Mouse (Mus musculus) stomach, adult 2 months (tissue): ENCODE measurements around the gene Mybph. TPM values are rescaled to one million over a fixed set of nuclear protein-coding genes. Genes with fewer than 3 reads are reported as not detected.

ENCODE experiments used
- polyA plus RNA-seq: library from polyadenylated mRNA; depleted of rRNA; stranded (reverse); fragments of >200 nt; gene quantifications from 2 replicates; pipeline ENCODE4 v1.2.3, GENCODE M21; 2012; rRNA removed

The Mybph gene
- 1.3 and 2.8 TPM in 2 replicates for polyA plus RNA-seq

DNA sequence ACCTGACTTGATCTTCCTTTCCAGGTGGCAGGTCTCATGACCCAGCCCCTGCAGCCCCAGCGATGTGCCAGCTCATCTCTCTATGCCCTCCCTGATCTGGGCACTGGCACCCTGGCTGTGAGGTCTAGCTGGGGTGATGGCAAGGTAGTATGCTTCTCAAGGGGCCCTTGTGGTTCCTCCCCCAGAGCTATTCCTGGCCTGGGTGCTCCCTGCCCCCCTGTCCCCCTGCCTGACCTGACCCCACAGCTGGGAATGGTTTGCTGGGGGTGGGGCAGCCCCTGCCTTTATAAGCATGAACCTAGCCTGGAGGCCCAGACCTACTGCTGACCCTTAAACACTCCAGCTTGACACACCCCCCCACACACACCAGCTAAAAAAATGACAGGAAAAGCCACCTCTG lies at the start of gene Mybph:
TSS of gene Mybph (plus strand) at position 323 of the 400 bp plus-strand sequence.

GRCm38 (mm10) chr1:134182025-134182424 lies 11.2 kb upstream of the Mybph start, which contains the start of gene Chil1:
Gene Chil1 (plus strand): TSS chr1:134182176.

DNA sequence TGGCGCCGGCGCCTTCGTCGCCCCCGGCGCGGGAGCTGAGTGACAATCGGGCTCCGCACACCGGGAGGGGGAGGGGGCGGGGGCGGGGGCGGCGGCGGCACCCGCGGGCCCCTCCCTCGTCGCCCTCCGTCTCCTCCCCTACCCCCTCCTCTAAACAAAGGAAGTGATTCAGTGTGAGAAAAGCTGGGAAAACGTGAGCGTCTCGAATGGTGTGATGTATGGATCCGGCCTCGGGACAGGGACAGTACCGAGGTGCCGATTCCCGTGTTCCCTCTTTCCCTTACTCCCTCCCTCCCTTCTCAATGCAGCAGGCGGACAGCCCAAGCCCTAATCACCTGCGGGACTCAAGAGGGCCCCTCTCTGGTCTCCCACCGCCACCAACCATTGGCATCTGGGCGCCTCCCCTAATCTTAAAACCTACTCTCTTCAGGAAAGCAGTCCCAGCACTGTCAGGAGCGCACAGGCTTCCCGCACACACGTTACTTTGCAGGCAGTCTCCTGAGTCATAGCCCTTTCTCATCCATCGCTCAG lies 42.2 kb downstream of the Mybph start, which contains the start of gene Adora1:
TSS of gene Adora1 (minus strand) at position 41 of the 531 bp plus-strand sequence.

Other genes with a start within 250 kb of the Mybph start
- gene Fmod, start 156.2 kb upstream of the Mybph start, polyA plus RNA-seq: 1.8 and 2.7 TPM in 2 replicates
- gene Btg2, start 114.3 kb upstream of the Mybph start, polyA plus RNA-seq: 54.6 and 60.1 TPM in 2 replicates
- gene Chit1, start 82.2 kb upstream of the Mybph start, polyA plus RNA-seq: 36.1 and 38.3 TPM in 2 replicates
- gene Chil1, start 11.3 kb upstream of the Mybph start, polyA plus RNA-seq: 0.87 and 2.3 TPM in 2 replicates
- 10.2 and 10.5 TPM in 2 replicates for gene Adora1, start 42.0 kb downstream of the Mybph start, polyA plus RNA-seq
- gene Myog, start 96.5 kb downstream of the Mybph start, polyA plus RNA-seq: 0.51 and 1.1 TPM in 2 replicates
- 3.7 and 3.8 TPM in 2 replicates for gene Ppfia4, start 139.5 kb downstream of the Mybph start, polyA plus RNA-seq
- 44.1 and 52.2 TPM in 2 replicates for gene Tmem183a, start 168.5 kb downstream of the Mybph start, polyA plus RNA-seq
- not detected in 2 replicates for gene 4933406M09Rik, start 192.5 kb downstream of the Mybph start, polyA plus RNA-seq
- gene Cyb5r1, start 212.1 kb downstream of the Mybph start, polyA plus RNA-seq: 21.6 and 23.2 TPM in 2 replicates
- 78.1 and 112 TPM in 2 replicates for gene Adipor1, start 221.9 kb downstream of the Mybph start, polyA plus RNA-seq